Mouse (Mus musculus) bone marrow macrophage, adult 2 months (primary cell): Measurements from ENCODE around the gene Shisal2a.

Experiments
- CTCF ChIP-seq: IDR thresholded peaks from 2 replicates; pipeline ENCODE4 v1.5.1; 2012; ENCODE audit warnings: low read depth, mild to moderate bottlenecking, low read length, moderate library complexity
- POLR2A ChIP-seq: IDR thresholded peaks from 2 replicates; pipeline ENCODE4 v1.6.1; 2012; ENCODE audit warnings: mild to moderate bottlenecking, low read depth, low read length, borderline replicate concordance

DNA sequence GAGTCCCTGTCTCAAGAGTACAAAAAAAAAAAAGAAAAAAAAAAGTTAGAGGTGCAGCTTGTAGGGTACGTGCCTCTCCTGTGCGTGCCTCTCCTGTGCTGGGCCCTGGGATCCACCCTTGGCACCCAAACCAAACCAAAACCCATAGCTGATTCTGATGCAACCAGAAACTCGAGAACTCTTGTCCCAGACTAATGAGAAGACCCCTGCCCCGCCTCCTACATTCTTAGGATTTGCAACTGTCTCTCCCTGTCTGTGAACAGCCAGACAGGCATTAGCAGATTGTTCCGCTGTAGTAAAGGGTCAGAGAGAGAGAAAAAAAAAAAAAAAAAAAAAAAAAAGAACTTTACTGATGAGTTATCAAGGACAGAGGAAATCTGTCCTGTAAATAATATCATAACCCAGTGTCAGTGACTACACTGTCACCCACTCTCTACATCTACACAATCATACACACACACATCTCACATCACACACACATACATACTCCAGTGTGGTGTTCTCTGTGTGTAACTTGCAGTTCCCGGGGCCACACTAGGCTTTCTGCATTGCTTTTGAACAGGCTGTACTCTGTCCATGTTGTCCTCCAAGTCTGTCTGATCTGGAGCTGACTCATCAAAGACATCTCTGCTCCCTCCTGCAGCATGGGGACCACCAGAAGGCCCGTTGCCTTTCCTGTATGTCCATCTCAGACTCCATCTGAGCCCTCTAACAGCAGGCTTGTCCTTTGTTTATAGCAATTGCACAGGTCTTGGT is 19.6 kb downstream of the Shisal2a start:
- TF ChIP-seq CTCF, result no peak
- TF ChIP-seq POLR2A, result no peak
